In genomic region chr8:80463450-80463917, GRCm38 (mm10) we compare ENCODE assay signal across 35 mouse cellular contexts. TPM values are rescaled to one million over a fixed set of nuclear protein-coding genes. Genes with fewer than 3 reads are reported as not detected.
DNase-seq lines count a peak whose midpoint lies in the region; ATAC-seq and TF ChIP-seq lines count a peak whose summit lies in the region.
"Had no signal": no experiment of that assay in that cellular context is flagged by ENCODE, and none has a peak within 500 bp of the region (broad histone marks: within the 10 kb centered on the region; RNA-seq: fewer than 3 reads in every experiment).

No protein-coding gene starts in this region.

- no peaks in the 10 kb centered on the region for H3K79me2 ChIP-seq in MEL (ENCODE audit: control insufficient read depth, insufficient read depth, low read length, poor library complexity)

- H3K27ac ChIP-seq in liver, embryonic 11.5 days (ENCODE audit: low read depth, low read length) = no peak overlapping the region
- H3K27ac ChIP-seq in MEL (ENCODE audit: control insufficient read depth, low read depth, low read length) = peak overlapping the region; percentile 74; the same call in 1 of the 2 replicates
- no peak overlapping the region for H3K27ac ChIP-seq in liver, embryonic 12.5 days
- H3K27ac ChIP-seq: embryonic facial prominence, embryonic 12.5 days; forebrain, embryonic 10.5 days; forebrain, embryonic 15.5 days; heart, adult 2 months; hindbrain, embryonic 14.5 days; limb, embryonic 13.5 days; midbrain, embryonic 10.5 days; midbrain, embryonic 15.5 days; neural tube, embryonic 12.5 days had no signal

- H3K9me3 ChIP-seq in liver, embryonic 11.5 days (ENCODE audit: control insufficient read depth, low read length) = no peaks in the 10 kb centered on the region
- H3K9me3 ChIP-seq in MEL (replicated peaks; ENCODE audit: insufficient read depth, low read length) = no peaks in the 10 kb centered on the region
- H3K9me3 ChIP-seq in liver, embryonic 12.5 days (replicated peaks) = no peaks in the 10 kb centered on the region
- H3K9me3 ChIP-seq: embryonic facial prominence, embryonic 12.5 days; forebrain, embryonic 10.5 days; forebrain, embryonic 15.5 days; heart, embryonic 12.5 days; limb, embryonic 13.5 days; midbrain, embryonic 10.5 days; midbrain, embryonic 15.5 days; neural tube, embryonic 12.5 days had no signal

- no peaks in the 10 kb centered on the region for H3K27me3 ChIP-seq in liver, embryonic 11.5 days (replicated peaks; ENCODE audit: control insufficient read depth, insufficient read depth, low read length)
- no peaks in the 10 kb centered on the region for H3K27me3 ChIP-seq in MEL (ENCODE audit: control insufficient read depth in 1 of 2, insufficient read depth in 2 of 2, low read length in 2 of 2)
- H3K27me3 ChIP-seq in liver, embryonic 12.5 days (replicated peaks) = no peaks in the 10 kb centered on the region
- H3K27me3 ChIP-seq: embryonic facial prominence, embryonic 12.5 days; forebrain, embryonic 15.5 days; heart, embryonic 12.5 days; limb, embryonic 13.5 days; midbrain, embryonic 15.5 days; neural tube, embryonic 12.5 days had no signal

- TF ChIP-seq RAD21 in MEL (IDR thresholded peaks at IDR 0.05; ENCODE audit: low read depth, low read length) = no peak; the same call in 1 of the 2 replicates

- H3K4me2 ChIP-seq in liver, embryonic 11.5 days = no peak overlapping the region
- H3K4me2 ChIP-seq in liver, embryonic 12.5 days = no peak overlapping the region
- H3K4me2 ChIP-seq: embryonic facial prominence, embryonic 12.5 days; forebrain, embryonic 15.5 days; heart, embryonic 12.5 days; hindbrain, embryonic 14.5 days; limb, embryonic 13.5 days; midbrain, embryonic 15.5 days; neural tube, embryonic 12.5 days had no signal

- WGBS in liver, embryonic 11.5 days = 18% methylated on average over 4 of the region's 4 CpGs
- 6% methylated on average over 4 of the region's 4 CpGs for WGBS in liver, embryonic 12.5 days (ENCODE audit: insufficient replicate concordance)

- H3K36me3 ChIP-seq in liver, embryonic 11.5 days (ENCODE audit: control insufficient read depth, insufficient read depth, low read length) = no peaks in the 10 kb centered on the region
- H3K36me3 ChIP-seq in MEL (ENCODE audit: control insufficient read depth in 1 of 2, insufficient read depth in 2 of 2, low read length in 2 of 2) = peaks cover 0 to 25% of the 10 kb centered on the region in 2 experiments; a peak in 2 of 4 replicates
- no peaks in the 10 kb centered on the region for H3K36me3 ChIP-seq in liver, embryonic 12.5 days
- H3K36me3 ChIP-seq: embryonic facial prominence, embryonic 12.5 days; forebrain, embryonic 10.5 days; forebrain, embryonic 15.5 days; heart, embryonic 12.5 days; limb, embryonic 13.5 days; midbrain, embryonic 10.5 days; midbrain, embryonic 15.5 days; neural tube, embryonic 12.5 days had no signal

- no peak overlapping the region for H3K4me3 ChIP-seq in liver, embryonic 11.5 days (ENCODE audit: low read depth, low read length)
- H3K4me3 ChIP-seq in MEL (ENCODE audit: control insufficient read depth in 1 of 2, insufficient read depth in 1 of 2, low read depth in 2 of 2, low read length in 2 of 2) = no peak overlapping the region
- H3K4me3 ChIP-seq in liver, embryonic 12.5 days = no peak overlapping the region
- H3K4me3 ChIP-seq: embryonic facial prominence, embryonic 12.5 days; forebrain, embryonic 10.5 days; forebrain, embryonic 15.5 days; heart, adult 2 months; heart, embryonic 12.5 days; limb, embryonic 13.5 days; midbrain, embryonic 10.5 days; midbrain, embryonic 15.5 days; myocyte; neural tube, embryonic 12.5 days had no signal

- DNase-seq in liver, embryonic 11.5 days (ENCODE audit: low spot score) = no peak
- DNase-seq in liver (no peak), MEL (ENCODE audit: low read depth, low spot score) (peak; percentile 92)
- DNase-seq in right cerebral cortex, adult 2 months (ENCODE audit: low spot score in 2 of 2) = no peak
- no peak for DNase-seq in gastrocnemius, postnatal 4 days (ENCODE audit: low spot score in 2 of 2)
- no peak for DNase-seq in kidney, adult 9 months
- DNase-seq: adrenal gland, adult 2 months; cerebellum, adult 8-10 months; cerebellum, postnatal 25 days; gastrocnemius, postnatal 25 days; heart, adult 2 months; heart, postnatal 4 days; kidney, postnatal 25 days; lung, postnatal 4 days; right cerebral cortex, adult 18-20 months; right cerebral cortex, postnatal 4 days; thymus, adult 2 months; thymus, postnatal 36 days had no signal

- H3K4me1 ChIP-seq in liver, embryonic 11.5 days (replicated peaks; ENCODE audit: control insufficient read depth, insufficient read depth, low read length) = 0 out of 2 replicates have a peak, but pooled peaks cover 3% of the 10 kb centered on the region
- peaks cover 0 to 20% of the 10 kb centered on the region in 2 experiments; a peak in 3 of 4 replicates for H3K4me1 ChIP-seq in MEL (ENCODE audit: control insufficient read depth in 1 of 2, insufficient read depth in 2 of 2, low read length in 2 of 2)
- H3K4me1 ChIP-seq in liver, embryonic 12.5 days = peaks cover 12% of the 10 kb centered on the region
- H3K4me1 ChIP-seq: embryonic facial prominence, embryonic 12.5 days; forebrain, embryonic 10.5 days; forebrain, embryonic 15.5 days; midbrain, embryonic 10.5 days; midbrain, embryonic 15.5 days; neural tube, embryonic 12.5 days had no signal

- no peak for TF ChIP-seq POLR2A in MEL (IDR thresholded peaks at IDR 0.05; ENCODE audit: control insufficient read depth in 1 of 2, insufficient read depth in 1 of 2, low read depth in 1 of 2, low read length in 2 of 2, poor library complexity in 1 of 2)

- TF ChIP-seq CTCF in MEL (IDR thresholded peaks at IDR 0.05 in 2 of 3, conservative IDR thresholded peaks at IDR 0.05 in 1 of 3; ENCODE audit: control insufficient read depth in 1 of 3, insufficient read depth in 1 of 3, low read depth in 2 of 3, low read length in 3 of 3, poor library complexity in 1 of 3, severe bottlenecking in 1 of 3) = no peak

- TF ChIP-seq EP300 in MEL (IDR thresholded peaks at IDR 0.05; ENCODE audit: low read depth in 1 of 2, low read length in 2 of 2) = peak; percentile 94 to 96

- ATAC-seq in liver, embryonic 11.5 days (replicated peaks; ENCODE audit: low FRiP score) = peak; percentile 66; the same call in 1 of the 2 replicates
- ATAC-seq in liver, embryonic 12.5 days = peak; percentile 46; the same call in 1 of the 2 replicates
- peak; percentile 96 for ATAC-seq in megakaryocyte progenitor cell, adult 5-6 weeks (replicated peaks; ENCODE audit: poor library complexity)
- ATAC-seq: activated CD4-positive, CD25-positive, alpha-beta regulatory T cell, adult 4 months; forebrain, embryonic 15.5 days; intestine, postnatal 0 days; midbrain, embryonic 15.5 days had no signal

- H3K9ac ChIP-seq in liver, embryonic 11.5 days (ENCODE audit: low read depth, low read length) = no peak overlapping the region
- no peak overlapping the region for H3K9ac ChIP-seq in MEL (ENCODE audit: control insufficient read depth, low read depth, low read length, poor library complexity, severe bottlenecking)
- no peak overlapping the region for H3K9ac ChIP-seq in liver, embryonic 12.5 days
- H3K9ac ChIP-seq: embryonic facial prominence, embryonic 12.5 days; forebrain, embryonic 15.5 days; heart, embryonic 12.5 days; hindbrain, embryonic 14.5 days; limb, embryonic 13.5 days; midbrain, embryonic 15.5 days; neural tube, embryonic 12.5 days had no signal

TF ChIP-seq in MEL, 35 proteins besides CTCF, POLR2A, EP300 and RAD21 (continues in another document):
- TF ChIP-seq USF2 (IDR thresholded peaks at IDR 0.05; ENCODE audit: borderline replicate concordance in 1 of 2, insufficient read depth in 1 of 2, low read depth in 1 of 2, low read length in 2 of 2) = no peak
- peak; percentile 91 for TF ChIP-seq RCOR1 (IDR thresholded peaks at IDR 0.05; ENCODE audit: low read depth, low read length)
- TF ChIP-seq GABPA (IDR thresholded peaks at IDR 0.05; ENCODE audit: low read depth, low read length) = no peak
- TF ChIP-seq ZMIZ1 (IDR thresholded peaks at IDR 0.05; ENCODE audit: low read depth, low read length) = no peak
- peak; percentile 96 for TF ChIP-seq TCF12 (IDR thresholded peaks at IDR 0.05; ENCODE audit: low read depth, low read length)
- peak; percentile 15; the same call in 1 of the 2 replicates for TF ChIP-seq MAX (IDR thresholded peaks at IDR 0.05; ENCODE audit: low read length)
- peak; percentile 87 for TF ChIP-seq TAL1 (IDR thresholded peaks at IDR 0.05; ENCODE audit: low read length)
- no peak for TF ChIP-seq NRF1 (IDR thresholded peaks at IDR 0.05; ENCODE audit: insufficient read depth, low read depth, low read length, poor library complexity, severe bottlenecking)
- TF ChIP-seq E2F4 (IDR thresholded peaks at IDR 0.05; ENCODE audit: borderline replicate concordance, low read depth, low read length) = no peak
- peak; percentile 65; the same call in 1 of the 2 replicates for TF ChIP-seq MYB (IDR thresholded peaks at IDR 0.05; ENCODE audit: low read depth, low read length)
- TF ChIP-seq MYC (IDR thresholded peaks at IDR 0.05; ENCODE audit: low read depth, low read length) = peak; percentile 84; the same call in 1 of the 2 replicates
- no peak for TF ChIP-seq USF1 (IDR thresholded peaks at IDR 0.05; ENCODE audit: low read depth, low read length)
- 0 out of 2 replicates have a peak, but pooled peaks have one; percentile 35 for TF ChIP-seq MAZ (IDR thresholded peaks at IDR 0.05; ENCODE audit: low read depth, low read length)
- peak; percentile 99 for TF ChIP-seq GATA1 (IDR thresholded peaks at IDR 0.05; ENCODE audit: low read depth, low read length)
- TF ChIP-seq CHD2 (IDR thresholded peaks at IDR 0.05; ENCODE audit: low read length) = peak; percentile 37; the same call in 1 of the 2 replicates
- TF ChIP-seq ETS1 (IDR thresholded peaks at IDR 0.05; ENCODE audit: low read depth, low read length) = peak; percentile 93
- 0 out of 2 replicates have a peak, but pooled peaks have one; percentile 26 for TF ChIP-seq ZC3H11A (IDR thresholded peaks at IDR 0.05; ENCODE audit: low read depth, low read length)
- TF ChIP-seq MXI1 (IDR thresholded peaks at IDR 0.05; ENCODE audit: low read depth, low read length) = no peak; the same call in 1 of the 2 replicates
- no peak for TF ChIP-seq POLR2AphosphoS2 (IDR thresholded peaks at IDR 0.05; ENCODE audit: low read length)
- peak; percentile 82 for TF ChIP-seq BHLHE40 (IDR thresholded peaks at IDR 0.05; ENCODE audit: borderline replicate concordance, low read depth, low read length)

RNA-seq across cellular contexts. Expression of gene Gypa, which starts 30.1 kb away (rescaled TPM):
- 197 and 222 TPM in 2 replicates for polyA plus RNA-seq in liver, embryonic 11.5 days (2014; fragmentation: Nextera tagmentation; extraction: Ambion mirVana)
- 13.4 and 15.9 TPM in 2 replicates for total RNA-seq in MEL (2012; rRNA removed)
- 10 to 100 TPM in 1 of 2 experiments, not detected in 1; 19.8 TPM for polyA plus RNA-seq in MEL (2012; ENCODE audit: insufficient read depth in 1 of 2, insufficient read length in 2 of 2, low read depth in 1 of 2, low replicate concordance in 2 of 2, missing spikeins in 1 of 2)
- 495 and 540 TPM in 2 replicates for polyA plus RNA-seq in liver, embryonic 12.5 days (2016; fragmentation: Nextera tagmentation; extraction: Ambion mirVana)
- 9.4 and 10.0 TPM in 2 replicates for total RNA-seq in megakaryocyte progenitor cell, adult 5-6 weeks (2015)
- 8.5 and 9.1 TPM in 2 replicates for total RNA-seq in megakaryocyte progenitor cell, adult 5-6 weeks (2017)
- total RNA-seq in gastrocnemius, postnatal 4 days (2021) = under 1 TPM; 0.76 to 0.83 TPM
- total RNA-seq: adrenal gland, adult 2 months; gastrocnemius, adult 18-20 months; layer of hippocampus, postnatal 10 days; left cerebral cortex, postnatal 36 days had no signal
- polyA plus RNA-seq: adrenal gland, adult 2 months; myocyte had no signal

Comparison
In these comparisons a context has a peak if more than half of its experiments do, and no peak if none do; other contexts are left out.
1. ATAC-seq: peak in every context shown above with its lines; median percentile 96 in megakaryocyte progenitor cell, adult 5-6 weeks; 66 in liver, embryonic 11.5 days; 46 in liver, embryonic 12.5 days.